Mouse (Mus musculus): Measurements from ENCODE around the gene Cxcl10.

The Cxcl10 gene

GRCm38 (mm10) chr5:92348794-92349413 is at the start of gene Cxcl10:
TSS of gene Cxcl10 (minus strand) at chr5:92348889.
- in situ Hi-C loops (cut with MboI; ENCODE audit: low sequenced_read_pairs): no loop called here

GRCm38 (mm10) chr5:92398153-92398552 is 49.5 kb upstream of the Cxcl10 start:
- in situ Hi-C loops (cut with MboI; ENCODE audit: low sequenced_read_pairs): no loop called here

GRCm38 (mm10) chr5:92396476-92396875 is 47.8 kb upstream of the Cxcl10 start:
- in situ Hi-C loops (cut with MboI; ENCODE audit: low sequenced_read_pairs): no loop called here

- in situ Hi-C loops (cut with MboI; ENCODE audit: low sequenced_read_pairs): no loop called here
Observed at GRCm38 (mm10) chr5:92395764-92396163, 47.1 kb upstream of the Cxcl10 start.

GRCm38 (mm10) chr5:92393863-92394262 is 45.2 kb upstream of the Cxcl10 start:
- in situ Hi-C loops (cut with MboI; ENCODE audit: low sequenced_read_pairs): no loop called here

GRCm38 (mm10) chr5:92392542-92392941 is 43.9 kb upstream of the Cxcl10 start:
- in situ Hi-C loops (cut with MboI; ENCODE audit: low sequenced_read_pairs): no loop called here

GRCm38 (mm10) chr5:92390615-92391014 is 41.9 kb upstream of the Cxcl10 start:
- in situ Hi-C loops (cut with MboI; ENCODE audit: low sequenced_read_pairs): no loop called here

GRCm38 (mm10) chr5:92389977-92390376 is 41.3 kb upstream of the Cxcl10 start:
- in situ Hi-C loops (cut with MboI; ENCODE audit: low sequenced_read_pairs): no loop called here

GRCm38 (mm10) chr5:92387433-92387832 is 38.7 kb upstream of the Cxcl10 start:
- in situ Hi-C loops (cut with MboI; ENCODE audit: low sequenced_read_pairs): no loop called here

- in situ Hi-C loops (cut with MboI; ENCODE audit: low sequenced_read_pairs): no loop called here
Observed at GRCm38 (mm10) chr5:92386643-92387042, 38.0 kb upstream of the Cxcl10 start.

GRCm38 (mm10) chr5:92386102-92386501 is 37.4 kb upstream of the Cxcl10 start:
- in situ Hi-C loops (cut with MboI; ENCODE audit: low sequenced_read_pairs): no loop called here

GRCm38 (mm10) chr5:92384855-92385254 is 36.2 kb upstream of the Cxcl10 start:
- in situ Hi-C loops (cut with MboI; ENCODE audit: low sequenced_read_pairs): loop anchor here (5.0 kb wide), 1 partner anchor 68 kb away; no protein-coding TSS in a partner anchor

- in situ Hi-C loops (cut with MboI; ENCODE audit: low sequenced_read_pairs): loop anchor here (5.0 kb wide), 1 partner anchor 66 kb away; no protein-coding TSS in a partner anchor
Observed at GRCm38 (mm10) chr5:92383747-92384146, 35.1 kb upstream of the Cxcl10 start.

- in situ Hi-C loops (cut with MboI; ENCODE audit: low sequenced_read_pairs): loop anchor here (5.0 kb wide), 1 partner anchor 65 kb away; no protein-coding TSS in a partner anchor
Observed at GRCm38 (mm10) chr5:92382349-92382679, 33.6 kb upstream of the Cxcl10 start.

GRCm38 (mm10) chr5:92381550-92382348 is 33.1 kb upstream of the Cxcl10 start:
- in situ Hi-C loops (cut with MboI; ENCODE audit: low sequenced_read_pairs): loop anchor here (5.0 kb wide), 1 partner anchor 64 kb away; no protein-coding TSS in a partner anchor

- in situ Hi-C loops (cut with MboI; ENCODE audit: low sequenced_read_pairs): no loop called here
Observed at GRCm38 (mm10) chr5:92376795-92377405, 28.2 kb upstream of the Cxcl10 start.

GRCm38 (mm10) chr5:92375368-92375767 is 26.7 kb upstream of the Cxcl10 start:
- in situ Hi-C loops (cut with MboI; ENCODE audit: low sequenced_read_pairs): no loop called here

GRCm38 (mm10) chr5:92374721-92375142 is 26.0 kb upstream of the Cxcl10 start:
- in situ Hi-C loops (cut with MboI; ENCODE audit: low sequenced_read_pairs): no loop called here

GRCm38 (mm10) chr5:92372605-92373004 is 23.9 kb upstream of the Cxcl10 start:
- in situ Hi-C loops (cut with MboI; ENCODE audit: low sequenced_read_pairs): no loop called here

GRCm38 (mm10) chr5:92371361-92371976 is 22.8 kb upstream of the Cxcl10 start:
- in situ Hi-C loops (cut with MboI; ENCODE audit: low sequenced_read_pairs): no loop called here

GRCm38 (mm10) chr5:92370891-92371290 is 22.2 kb upstream of the Cxcl10 start:
- in situ Hi-C loops (cut with MboI; ENCODE audit: low sequenced_read_pairs): no loop called here

Measured in CH12F3 (cell line).